Mouse (Mus musculus) hindbrain, embryonic 12.5 days (tissue): Measurements from ENCODE around the gene Med20. TPM values are rescaled to one million over a fixed set of nuclear protein-coding genes. Genes with fewer than 3 reads are reported as not detected.
"Not testable (repeated sequence)": the region's sequence is repeated elsewhere in the genome, so short reads cannot be mapped to it uniquely, and the experiment has no call there.

ENCODE experiments used
- ATAC-seq: fragments of 200-750 bp; cut with Nextera tagmentation; 2 replicates; pipeline ENCODE4 v1.8.0; 2017; ENCODE audit warnings: moderate TSS enrichment; ENCODE audit not compliant: low FRiP score
- H3K27ac ChIP-seq: fragments of 300-500 bp; sonication (generic); 2 replicates; pipeline ENCODE4 v1.5.1; 2016; ENCODE audit warnings: mild to moderate bottlenecking
- H3K27me3 ChIP-seq: fragments of 300-500 bp; sonication (generic); 2 replicates; pipeline ENCODE4 v1.6.1; 2016; ENCODE audit warnings: mild to moderate bottlenecking
- H3K36me3 ChIP-seq: fragments of 300-500 bp; sonication (generic); 2 replicates; pipeline ENCODE4 v1.6.1; 2016; ENCODE audit warnings: mild to moderate bottlenecking
- H3K4me1 ChIP-seq: fragments of 300-500 bp; sonication (generic); 2 replicates; pipeline ENCODE4 v1.6.1; 2016
- H3K4me2 ChIP-seq: fragments of 300-500 bp; sonication (generic); replicated peaks from 2 replicates; pipeline ENCODE4 v1.6.1; 2016; ENCODE audit warnings: mild to moderate bottlenecking
- H3K4me3 ChIP-seq: fragments of 300-500 bp; sonication (generic); 2 replicates; pipeline ENCODE4 v1.5.1; 2016; ENCODE audit warnings: mild to moderate bottlenecking
- H3K9ac ChIP-seq: fragments of 300-500 bp; sonication (generic); 2 replicates; pipeline ENCODE4 v1.6.1; 2016; ENCODE audit warnings: mild to moderate bottlenecking, moderate library complexity
- H3K9me3 ChIP-seq: fragments of 300-500 bp; sonication (generic); replicated peaks from 2 replicates; pipeline ENCODE4 v1.6.1; 2016; ENCODE audit warnings: mild to moderate bottlenecking
- WGBS: fragments of 180-500 bp; shearing (Covaris S2); methylation state at CpG from one replicate; pipeline ENCODE4 v1.1.7; 2016; 5-methylcytosine and 5-hydroxymethylcytosine counted together
- polyA plus RNA-seq: library from polyadenylated mRNA; unstranded; fragments of >200 nt; fragmentation: Nextera tagmentation; extraction: Ambion mirVana; gene quantifications from 2 replicates; pipeline ENCODE4 v1.2.1, GENCODE M21; 2016

Gene Med20
- polyA plus RNA-seq, 1 experiment from 2014 or later, result 39.0 TPM

- ATAC-seq, result no peak
- no peak overlapping the region for H3K27ac ChIP-seq
Observed at GRCm38 (mm10) chr17:47597838-47598579, 13.4 kb upstream of the Med20 start.

DNA sequence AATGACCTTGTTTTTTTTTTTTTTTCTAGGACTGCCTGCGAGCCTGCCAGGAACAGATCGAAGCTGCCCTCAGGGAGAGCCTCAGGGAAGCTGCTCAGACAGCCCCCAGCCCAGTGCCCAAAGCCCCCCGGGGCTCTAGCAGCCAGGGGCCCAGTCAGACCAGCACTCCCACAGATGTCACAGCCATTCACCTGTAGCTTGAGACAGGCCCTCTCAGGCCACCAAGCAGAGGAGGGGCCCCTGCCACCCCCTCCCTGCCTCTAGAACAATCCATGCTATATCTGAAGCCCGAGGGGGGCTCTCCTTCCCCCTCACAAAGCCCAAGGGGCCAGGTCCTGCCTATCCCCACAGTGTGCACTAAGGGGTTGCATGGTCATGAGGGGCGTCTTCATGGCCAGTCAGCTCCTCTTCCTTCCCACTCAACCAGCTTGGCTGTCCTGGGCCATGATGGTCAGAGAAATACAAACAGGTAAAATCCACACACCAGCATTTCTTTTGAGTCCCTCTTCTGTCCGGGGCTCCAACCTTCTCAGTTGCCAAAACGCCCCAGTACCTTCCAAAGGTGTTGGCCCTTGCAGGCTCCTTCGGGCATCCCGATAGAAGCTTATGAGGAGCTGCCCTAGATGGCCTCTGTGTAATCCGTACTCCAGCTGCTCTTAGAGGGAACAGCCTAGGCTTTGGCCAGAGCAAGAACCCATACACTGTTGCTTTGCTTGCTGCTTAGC lies 12.6 kb upstream of the Med20 start:
- H3K9ac ChIP-seq, H3K27me3 ChIP-seq, H3K27ac ChIP-seq, ATAC-seq, H3K4me3 ChIP-seq, H3K9me3 ChIP-seq, H3K4me2 ChIP-seq: not testable (repeated sequence)
- Histone ChIP-seq H3K4me1 (peaks cover 38% of the 10 kb centered on the region), H3K36me3 (peaks cover 40% of the 10 kb centered on the region)
- 81% methylated on average over 10 of the region's 10 CpGs for WGBS

More at GRCm38 (mm10) chr17:47597838-47598579, 13.4 kb upstream of the Med20 start:
- peaks cover 38% of the 10 kb centered on the region for H3K4me1 ChIP-seq
- no peak overlapping the region for H3K4me3 ChIP-seq
- no peaks in the 10 kb centered on the region for H3K9me3 ChIP-seq
- H3K27me3 ChIP-seq, result no peaks in the 10 kb centered on the region
- H3K36me3 ChIP-seq, result peaks cover 37% of the 10 kb centered on the region
- H3K9ac ChIP-seq, result no peak overlapping the region
- H3K4me2 ChIP-seq, result no peak overlapping the region
- 29% methylated on average over 10 of the region's 10 CpGs for WGBS

GRCm38 (mm10) chr17:47599511-47600297 lies 11.7 kb upstream of the Med20 start:
- peaks cover 50% of the 10 kb centered on the region for H3K36me3 ChIP-seq
- 0 out of 2 replicates have a peak overlapping the region, but pooled peaks have one; percentile 2 for H3K27ac ChIP-seq
- ATAC-seq, result no peak
- no peak overlapping the region for H3K4me3 ChIP-seq
- H3K4me1 ChIP-seq, result peaks cover 32% of the 10 kb centered on the region
- H3K9ac ChIP-seq, result no peak overlapping the region
- H3K27me3 ChIP-seq, result no peaks in the 10 kb centered on the region
- no peak overlapping the region for H3K4me2 ChIP-seq
- WGBS, result 76% methylated on average over 11 of the region's 11 CpGs
- no peaks in the 10 kb centered on the region for H3K9me3 ChIP-seq

DNA sequence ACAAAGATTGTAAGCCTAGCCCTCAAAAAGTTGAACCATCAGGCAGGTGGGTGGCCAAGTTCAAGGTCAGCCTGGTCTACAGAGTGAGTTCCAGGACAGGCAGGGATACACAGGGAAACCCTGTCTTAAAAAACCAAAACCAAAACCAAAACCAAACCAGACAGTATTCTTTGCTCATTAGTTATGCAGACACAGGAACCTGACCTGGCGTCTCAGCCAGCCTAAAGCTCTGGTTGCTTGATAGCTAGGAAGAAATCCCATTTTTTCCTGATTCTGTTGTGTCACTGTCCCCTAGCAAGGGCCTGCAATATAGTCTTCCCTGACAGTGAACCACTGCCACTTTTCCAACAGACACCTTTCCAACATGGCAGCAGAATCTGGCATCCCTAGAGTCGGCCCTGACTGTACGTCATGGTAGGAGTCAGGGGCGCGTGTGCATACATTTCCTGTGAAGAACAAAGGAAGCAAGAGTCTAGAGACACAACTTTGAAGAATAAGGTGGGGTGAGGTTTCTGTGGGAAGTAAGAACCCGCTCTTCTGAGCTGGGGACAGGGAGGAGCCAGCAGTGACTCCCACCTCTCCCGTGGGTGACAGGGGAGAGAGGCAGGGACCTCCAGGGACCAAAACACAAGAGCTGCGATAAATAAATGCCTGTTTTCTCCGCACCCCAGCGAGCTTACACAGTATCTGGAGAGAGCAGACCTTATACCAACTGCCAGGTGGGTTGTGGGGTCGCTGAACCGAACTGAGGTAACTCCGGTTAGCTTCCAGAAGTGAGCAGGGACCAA lies 10.6 kb upstream of the Med20 start:
- no peak overlapping the region for H3K4me3 ChIP-seq
- no peak overlapping the region for H3K9ac ChIP-seq
- H3K36me3 ChIP-seq, result peaks cover 61% of the 10 kb centered on the region
- no peaks in the 10 kb centered on the region for H3K27me3 ChIP-seq
- 92% methylated on average over 13 of the region's 13 CpGs for WGBS
- H3K27ac ChIP-seq, result no peak overlapping the region
- H3K4me2 ChIP-seq, result no peak overlapping the region
- ATAC-seq, result no peak
- H3K9me3 ChIP-seq, result no peaks in the 10 kb centered on the region
- peaks cover 21% of the 10 kb centered on the region for H3K4me1 ChIP-seq

DNA sequence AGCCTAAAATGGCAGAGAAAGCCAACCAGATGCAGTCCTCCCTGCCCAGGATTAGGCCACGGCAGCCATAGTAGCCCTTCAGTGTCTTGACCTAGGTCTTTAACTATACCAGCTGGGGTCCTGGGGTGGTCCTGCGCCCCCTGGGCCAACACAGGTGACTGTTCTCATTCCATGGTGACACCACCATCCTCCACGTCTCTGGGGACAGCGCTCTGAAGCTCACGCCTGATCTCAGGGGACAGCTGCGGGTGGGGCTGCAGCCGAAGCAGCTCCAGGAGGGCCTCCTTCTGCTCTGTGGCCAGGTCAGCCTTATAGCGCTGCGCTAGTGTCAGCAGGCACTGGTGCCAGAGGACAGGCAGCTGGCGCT lies 10.0 kb upstream of the Med20 start:
- no peak for ATAC-seq
- Histone ChIP-seq H3K4me1 (peaks cover 16% of the 10 kb centered on the region), H3K9ac (no peak overlapping the region), H3K9me3 (no peaks in the 10 kb centered on the region), H3K27ac (no peak overlapping the region), H3K36me3 (peaks cover 65% of the 10 kb centered on the region), H3K4me2 (no peak overlapping the region), H3K27me3 (no peaks in the 10 kb centered on the region), H3K4me3 (no peak overlapping the region)
- WGBS, result 90% methylated on average over 10 of the region's 10 CpGs

DNA sequence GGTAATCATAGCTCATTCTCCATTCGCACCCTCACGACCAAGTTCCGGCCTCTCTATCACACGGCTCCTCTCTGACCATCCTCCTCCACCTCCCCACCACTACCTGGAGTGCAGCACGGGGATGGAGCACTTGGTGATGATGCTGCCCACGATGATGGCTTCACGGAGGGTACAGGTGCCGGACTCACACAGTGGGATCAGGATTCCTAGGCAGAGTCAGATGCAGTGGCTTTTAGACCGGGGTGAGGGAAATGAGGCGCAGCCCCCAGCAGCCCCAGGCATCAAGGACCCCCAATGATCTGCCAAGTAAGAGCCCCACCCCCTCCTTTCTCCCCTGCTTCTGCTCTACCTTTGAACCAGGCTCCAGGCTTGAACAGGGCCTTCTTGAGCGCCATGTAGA lies 9.1 kb upstream of the Med20 start:
- H3K9ac ChIP-seq, result no peak overlapping the region
- no peak for ATAC-seq
- H3K9me3 ChIP-seq, result no peaks in the 10 kb centered on the region
- H3K4me3 ChIP-seq, result no peak overlapping the region
- no peak overlapping the region for H3K4me2 ChIP-seq
- 95% methylated on average over 11 of the region's 11 CpGs for WGBS
- H3K27me3 ChIP-seq, result no peaks in the 10 kb centered on the region
- peaks cover 73% of the 10 kb centered on the region for H3K36me3 ChIP-seq
- peaks cover 6% of the 10 kb centered on the region for H3K4me1 ChIP-seq
- no peak overlapping the region for H3K27ac ChIP-seq

DNA sequence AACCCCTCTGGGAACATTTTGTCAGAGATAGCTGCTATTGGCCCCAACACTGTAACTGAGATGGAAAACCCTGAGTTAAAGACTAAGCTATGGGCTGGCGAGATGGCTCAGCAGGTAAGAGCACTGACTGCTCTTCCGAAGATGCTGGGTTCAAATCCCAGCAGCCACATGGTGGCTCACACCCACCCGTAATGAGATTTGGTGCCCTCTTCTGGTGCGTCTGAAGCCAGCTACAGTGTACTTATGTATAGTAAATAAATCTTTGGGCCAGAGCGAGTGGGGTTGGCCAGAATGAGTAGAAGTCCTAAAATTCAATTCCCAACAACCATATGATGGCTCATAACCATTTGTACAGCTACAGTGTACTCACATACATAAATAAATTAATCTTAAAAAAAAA lies 5.2 kb upstream of the Med20 start:
- no peak overlapping the region for H3K27ac ChIP-seq
- H3K4me1 ChIP-seq, result peaks cover 15% of the 10 kb centered on the region
- ATAC-seq, result no peak
- no peak overlapping the region for H3K4me2 ChIP-seq
- peaks cover 64% of the 10 kb centered on the region for H3K36me3 ChIP-seq
- no peaks in the 10 kb centered on the region for H3K9me3 ChIP-seq
- H3K27me3 ChIP-seq, result no peaks in the 10 kb centered on the region
- no peak overlapping the region for H3K4me3 ChIP-seq
- no peak overlapping the region for H3K9ac ChIP-seq
- WGBS, result 77% methylated on average over 5 of the region's 5 CpGs

DNA sequence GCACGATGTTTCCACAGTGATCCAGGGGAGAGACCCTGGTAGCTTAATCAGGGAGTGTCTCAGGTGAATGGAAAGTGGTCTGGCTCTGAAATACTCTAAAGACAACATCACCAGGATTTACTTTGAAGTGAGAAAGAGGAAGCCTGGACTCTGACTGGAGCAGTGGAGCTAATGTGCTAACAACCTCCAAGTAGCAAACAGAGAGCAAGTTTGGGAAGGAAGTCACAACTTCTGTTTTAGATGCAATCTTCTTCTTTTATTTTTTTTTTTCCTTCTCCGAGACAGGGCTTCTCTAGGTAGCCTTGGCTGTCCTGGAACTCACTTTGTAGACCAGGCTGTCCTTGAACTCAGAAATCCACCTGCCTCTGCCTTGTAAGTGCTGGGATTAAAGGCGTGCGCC lies 2.2 kb upstream of the Med20 start:
- ATAC-seq, result no peak
- Histone ChIP-seq H3K4me3 (no peak overlapping the region), H3K4me1 (peaks cover 28% of the 10 kb centered on the region), H3K27ac (no peak overlapping the region), H3K9ac (no peak overlapping the region), H3K27me3 (no peaks in the 10 kb centered on the region), H3K36me3 (peaks cover 45% of the 10 kb centered on the region), H3K4me2 (no peak overlapping the region), H3K9me3 (no peaks in the 10 kb centered on the region)
- 97% methylated on average over 4 of the region's 4 CpGs for WGBS

GRCm38 (mm10) chr17:47611661-47611982 lies 240 bp downstream of the Med20 start:
- Histone ChIP-seq H3K4me1 (peaks cover 28% of the 10 kb centered on the region), H3K9me3 (no peaks in the 10 kb centered on the region), H3K27me3 (no peaks in the 10 kb centered on the region), H3K4me3 (peak overlapping the region; percentile 75), H3K36me3 (peaks cover 33% of the 10 kb centered on the region), H3K27ac (peak overlapping the region; percentile 53; the same call in 1 of the 2 replicates), H3K9ac (peak overlapping the region; percentile 83), H3K4me2 (peak overlapping the region; percentile 91)
- WGBS, result under 1% methylated on average over 13 of the region's 13 CpGs
- no peak for ATAC-seq

DNA sequence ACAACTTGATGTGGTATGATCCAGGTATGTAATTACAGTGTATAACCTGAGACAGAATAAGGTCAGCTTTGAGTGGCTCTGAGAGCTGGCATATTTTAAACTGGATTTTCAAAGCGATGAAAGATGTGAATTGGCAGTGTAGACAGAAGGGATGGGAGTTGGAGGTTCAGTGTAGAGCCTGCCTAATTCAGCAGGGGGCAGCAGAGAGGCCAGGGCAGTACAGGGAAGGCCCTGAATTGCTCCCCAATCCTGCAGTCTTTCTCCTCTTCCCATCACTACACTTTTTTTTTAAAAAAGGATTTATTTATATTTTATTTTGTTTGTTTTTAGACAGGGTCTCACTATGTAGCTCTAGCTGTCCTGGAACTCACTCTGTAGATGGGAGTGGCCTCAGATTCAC lies 2.6 kb downstream of the Med20 start:
- H3K4me1 ChIP-seq, result peaks cover 25% of the 10 kb centered on the region
- H3K9ac ChIP-seq, result no peak overlapping the region
- H3K27me3 ChIP-seq, result no peaks in the 10 kb centered on the region
- WGBS, result 97% methylated on average over 1 of the region's 1 CpGs
- ATAC-seq, result no peak
- no peak overlapping the region for H3K27ac ChIP-seq
- peaks cover 32% of the 10 kb centered on the region for H3K36me3 ChIP-seq
- no peak overlapping the region for H3K4me2 ChIP-seq
- no peaks in the 10 kb centered on the region for H3K9me3 ChIP-seq
- no peak overlapping the region for H3K4me3 ChIP-seq

DNA sequence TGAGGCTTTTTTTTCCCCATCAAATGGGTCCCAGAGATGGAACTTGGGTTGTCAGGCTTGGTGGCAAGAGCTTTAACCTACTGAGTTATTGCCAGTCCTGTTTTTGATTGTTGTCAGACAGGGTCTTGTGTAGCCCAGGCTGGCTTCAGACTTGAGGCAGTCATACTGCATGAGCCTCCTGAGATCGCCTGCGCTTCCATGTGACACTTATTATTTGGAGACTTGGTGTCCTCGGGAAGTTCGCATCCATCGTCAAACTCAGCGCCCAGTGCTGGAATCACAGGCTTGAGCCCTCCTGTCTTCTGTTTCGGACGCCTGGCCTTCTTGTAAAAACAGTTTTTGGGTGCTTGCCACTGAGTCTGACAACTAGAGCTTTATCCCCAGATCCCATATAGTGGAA lies 4.7 kb downstream of the Med20 start:
- no peak overlapping the region for H3K9ac ChIP-seq
- H3K4me3 ChIP-seq, result no peak overlapping the region
- peaks cover 41% of the 10 kb centered on the region for H3K36me3 ChIP-seq
- no peak overlapping the region for H3K4me2 ChIP-seq
- no peak for ATAC-seq
- peaks cover 13% of the 10 kb centered on the region for H3K4me1 ChIP-seq
- H3K9me3 ChIP-seq, result no peaks in the 10 kb centered on the region
- 91% methylated on average over 8 of the region's 8 CpGs for WGBS
- H3K27ac ChIP-seq, result no peak overlapping the region
- H3K27me3 ChIP-seq, result no peaks in the 10 kb centered on the region

DNA sequence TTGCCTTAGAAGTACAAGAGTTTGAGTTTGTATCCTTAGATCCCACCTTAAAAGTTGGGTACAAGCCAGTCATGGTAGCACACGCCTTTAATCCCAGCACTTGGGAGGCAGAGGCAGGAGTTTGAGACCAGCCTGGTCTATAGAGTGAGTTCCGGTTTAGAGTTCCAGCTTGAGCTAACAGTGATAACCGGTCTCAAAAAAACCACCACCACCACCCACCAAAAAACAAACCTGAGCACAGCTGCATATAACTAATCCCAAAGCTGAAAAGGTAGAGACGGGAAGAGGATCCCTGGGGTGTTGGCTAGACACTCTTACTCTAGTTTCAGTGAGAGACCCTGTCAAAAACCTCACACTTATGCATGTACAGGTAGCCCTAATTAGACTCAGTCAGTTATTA lies 5.3 kb downstream of the Med20 start:
- peaks cover 46% of the 10 kb centered on the region for H3K36me3 ChIP-seq

More for the DNA sequence above, 5.3 kb downstream of the Med20 start:
- Histone ChIP-seq H3K27ac (no peak overlapping the region), H3K27me3 (no peaks in the 10 kb centered on the region), H3K4me2 (no peak overlapping the region), H3K4me1 (peaks cover 13% of the 10 kb centered on the region), H3K4me3 (no peak overlapping the region), H3K9me3 (no peaks in the 10 kb centered on the region), H3K9ac (no peak overlapping the region)
- 94% methylated on average over 4 of the region's 4 CpGs for WGBS
- no peak for ATAC-seq
